Mouse (Mus musculus) cortical plate, adult 2 months (tissue): ENCODE measurements around the gene Rdh16f1.

ENCODE experiments used
- CTCF ChIP-seq: fragments of 200-500 bp; IDR thresholded peaks from 2 replicates; pipeline ENCODE4 v1.5.1; 2011; ENCODE audit warnings: mild to moderate bottlenecking, control low read depth, low read length; ENCODE audit not compliant: insufficient read depth; ENCODE audit errors: extremely low read depth
- POLR2A ChIP-seq: fragments of 200-500 bp; IDR thresholded peaks from 2 replicates; pipeline ENCODE4 v1.6.1; 2011; ENCODE audit warnings: mild to moderate bottlenecking, low read length, control low read depth; ENCODE audit not compliant: insufficient read depth; ENCODE audit errors: extremely low read depth

- TF ChIP-seq POLR2A (no peak), CTCF (no peak)
Observed at GRCm38 (mm10) chr10:127804416-127804815, 44.8 kb downstream of the Rdh16f1 start.
